Mouse (Mus musculus): Measurements from ENCODE around the gene Fmod. TPM values are rescaled to one million over a fixed set of nuclear protein-coding genes. Genes with fewer than 3 reads are reported as not detected.

Gene Fmod
- total and polyA plus RNA-seq, 3 experiments: 9.3 to 14.5 (median 9.4) TPM

GRCm38 (mm10) chr1:134041900-134042299, 4.8 kb downstream of the Fmod start:
- TF ChIP-seq EP300 (IDR thresholded peaks at IDR 0.05; ENCODE audit: insufficient read depth, low read depth, low read length) (no peak), CTCF (IDR thresholded peaks at IDR 0.05) (no peak), POLR2A (IDR thresholded peaks at IDR 0.05; ENCODE audit: insufficient read depth, low read depth, low read length) (no peak)
- no peaks in the 10 kb centered on the region; the same call in 1 of the 2 replicates for H3K4me1 ChIP-seq (ENCODE audit: control insufficient read depth, insufficient read depth, low read length)
- WGBS: 56% methylated on average over 2 of the region's 2 CpGs
- H3K27me3 ChIP-seq (ENCODE audit: control insufficient read depth, insufficient read depth, low read length): no peaks in the 10 kb centered on the region
- H3K9ac ChIP-seq (ENCODE audit: low read depth, low read length): no peak overlapping the region
- no peak overlapping the region for H3K27ac ChIP-seq
- no peaks in the 10 kb centered on the region for H3K79me2 ChIP-seq (replicated peaks; ENCODE audit: control insufficient read depth, insufficient read depth, low read length)
- H3K36me3 ChIP-seq (ENCODE audit: control insufficient read depth, insufficient read depth, low read length): no peaks in the 10 kb centered on the region
- intact Hi-C loops (cut with DNase I): no loop called here
- no peak overlapping the region for H3K4me3 ChIP-seq
- no peak for DNase-seq

GRCm38 (mm10) chr1:134042341-134042740, 5.3 kb downstream of the Fmod start:
- H3K36me3 ChIP-seq (ENCODE audit: control insufficient read depth, insufficient read depth, low read length): no peaks in the 10 kb centered on the region
- 62% methylated on average over 1 of the region's 1 CpGs for WGBS
- no peaks in the 10 kb centered on the region; the same call in 1 of the 2 replicates for H3K4me1 ChIP-seq (ENCODE audit: control insufficient read depth, insufficient read depth, low read length)
- no peak overlapping the region for H3K9ac ChIP-seq (ENCODE audit: low read depth, low read length)
- no peak overlapping the region for H3K4me3 ChIP-seq
- H3K27ac ChIP-seq: no peak overlapping the region
- intact Hi-C loops (cut with DNase I): no loop called here
- H3K79me2 ChIP-seq (replicated peaks; ENCODE audit: control insufficient read depth, insufficient read depth, low read length): no peaks in the 10 kb centered on the region
- TF ChIP-seq POLR2A (IDR thresholded peaks at IDR 0.05; ENCODE audit: insufficient read depth, low read depth, low read length) (no peak), CTCF (IDR thresholded peaks at IDR 0.05) (no peak), EP300 (IDR thresholded peaks at IDR 0.05; ENCODE audit: insufficient read depth, low read depth, low read length) (no peak)
- no peaks in the 10 kb centered on the region for H3K27me3 ChIP-seq (ENCODE audit: control insufficient read depth, insufficient read depth, low read length)
- no peak for DNase-seq

- Histone ChIP-seq H3K79me2 (replicated peaks; ENCODE audit: control insufficient read depth, insufficient read depth, low read length) (no peaks in the 10 kb centered on the region), H3K4me1 (ENCODE audit: control insufficient read depth, insufficient read depth, low read length) (no peaks in the 10 kb centered on the region; the same call in 1 of the 2 replicates), H3K36me3 (ENCODE audit: control insufficient read depth, insufficient read depth, low read length) (no peaks in the 10 kb centered on the region), H3K9ac (ENCODE audit: low read depth, low read length) (no peak overlapping the region), H3K27ac (no peak overlapping the region), H3K27me3 (ENCODE audit: control insufficient read depth, insufficient read depth, low read length) (no peaks in the 10 kb centered on the region), H3K4me3 (no peak overlapping the region)
- TF ChIP-seq POLR2A (IDR thresholded peaks at IDR 0.05; ENCODE audit: insufficient read depth, low read depth, low read length) (no peak), CTCF (IDR thresholded peaks at IDR 0.05) (no peak), EP300 (IDR thresholded peaks at IDR 0.05; ENCODE audit: insufficient read depth, low read depth, low read length) (no peak)
- DNase-seq: no peak
- intact Hi-C loops (cut with DNase I): no loop called here
- 89% methylated on average over 6 of the region's 6 CpGs for WGBS
Observed at GRCm38 (mm10) chr1:134044805-134045204, 7.8 kb downstream of the Fmod start.

GRCm38 (mm10) chr1:134045971-134046370, 8.9 kb downstream of the Fmod start:
- no peaks in the 10 kb centered on the region for H3K79me2 ChIP-seq (replicated peaks; ENCODE audit: control insufficient read depth, insufficient read depth, low read length)
- no peaks in the 10 kb centered on the region for H3K27me3 ChIP-seq (ENCODE audit: control insufficient read depth, insufficient read depth, low read length)
- H3K36me3 ChIP-seq (ENCODE audit: control insufficient read depth, insufficient read depth, low read length): no peaks in the 10 kb centered on the region
- no peak overlapping the region for H3K9ac ChIP-seq (ENCODE audit: low read depth, low read length)
- 5% methylated on average over 9 of the region's 9 CpGs for WGBS
- DNase-seq: peak; percentile 76 to 82
- no peak for TF ChIP-seq POLR2A (IDR thresholded peaks at IDR 0.05; ENCODE audit: insufficient read depth, low read depth, low read length)
- peak; percentile 68; the same call in 1 of the 2 replicates for TF ChIP-seq EP300 (IDR thresholded peaks at IDR 0.05; ENCODE audit: insufficient read depth, low read depth, low read length)
- TF ChIP-seq CTCF (IDR thresholded peaks at IDR 0.05): peak; percentile 83
- intact Hi-C loops (cut with DNase I): loop anchor here (1.0 kb wide), 2 partner anchors 85 to 135 kb away; no protein-coding TSS in a partner anchor
- H3K27ac ChIP-seq: no peak overlapping the region
- no peaks in the 10 kb centered on the region; the same call in 1 of the 2 replicates for H3K4me1 ChIP-seq (ENCODE audit: control insufficient read depth, insufficient read depth, low read length)
- H3K4me3 ChIP-seq: no peak overlapping the region

GRCm38 (mm10) chr1:134046387-134046786, 9.3 kb downstream of the Fmod start:
- DNase-seq: no peak
- no peak overlapping the region for H3K4me3 ChIP-seq
- no peaks in the 10 kb centered on the region for H3K79me2 ChIP-seq (replicated peaks; ENCODE audit: control insufficient read depth, insufficient read depth, low read length)
- TF ChIP-seq POLR2A (IDR thresholded peaks at IDR 0.05; ENCODE audit: insufficient read depth, low read depth, low read length) (no peak), EP300 (IDR thresholded peaks at IDR 0.05; ENCODE audit: insufficient read depth, low read depth, low read length) (no peak), CTCF (IDR thresholded peaks at IDR 0.05) (no peak)
- intact Hi-C loops (cut with DNase I): loop anchor here (1.0 kb wide), 2 partner anchors 85 to 135 kb away; no protein-coding TSS in a partner anchor
- H3K9ac ChIP-seq (ENCODE audit: low read depth, low read length): no peak overlapping the region
- H3K27me3 ChIP-seq (ENCODE audit: control insufficient read depth, insufficient read depth, low read length): no peaks in the 10 kb centered on the region
- no peak overlapping the region for H3K27ac ChIP-seq
- H3K36me3 ChIP-seq (ENCODE audit: control insufficient read depth, insufficient read depth, low read length): no peaks in the 10 kb centered on the region
- no peaks in the 10 kb centered on the region; the same call in 1 of the 2 replicates for H3K4me1 ChIP-seq (ENCODE audit: control insufficient read depth, insufficient read depth, low read length)
- 36% methylated on average over 23 of the region's 23 CpGs for WGBS

GRCm38 (mm10) chr1:134047431-134047830, 10.4 kb downstream of the Fmod start:
- Histone ChIP-seq H3K9ac (ENCODE audit: low read depth, low read length) (no peak overlapping the region), H3K79me2 (replicated peaks; ENCODE audit: control insufficient read depth, insufficient read depth, low read length) (no peaks in the 10 kb centered on the region), H3K27ac (no peak overlapping the region), H3K27me3 (ENCODE audit: control insufficient read depth, insufficient read depth, low read length) (no peaks in the 10 kb centered on the region), H3K36me3 (ENCODE audit: control insufficient read depth, insufficient read depth, low read length) (no peaks in the 10 kb centered on the region), H3K4me3 (no peak overlapping the region), H3K4me1 (ENCODE audit: control insufficient read depth, insufficient read depth, low read length) (no peaks in the 10 kb centered on the region; the same call in 1 of the 2 replicates)
- TF ChIP-seq POLR2A (IDR thresholded peaks at IDR 0.05; ENCODE audit: insufficient read depth, low read depth, low read length) (no peak), CTCF (IDR thresholded peaks at IDR 0.05) (no peak), EP300 (IDR thresholded peaks at IDR 0.05; ENCODE audit: insufficient read depth, low read depth, low read length) (no peak)
- no peak for DNase-seq
- intact Hi-C loops (cut with DNase I): no loop called here
- 81% methylated on average over 6 of the region's 6 CpGs for WGBS

Data from heart, adult 2 months (tissue).